Mouse (Mus musculus) spleen, adult 12 weeks (tissue): ENCODE measurements around the gene Tmem11.
"Not testable (repeated sequence)": the region's sequence is repeated elsewhere in the genome, so short reads cannot be mapped to it uniquely, and the experiment has no call there.

ENCODE experiments used
- DNase-seq: peaks from one replicate; pipeline ENCODE4 v3.0.0; 2022; ENCODE audit warnings: low spot score

Tmem11 gene

DNA sequence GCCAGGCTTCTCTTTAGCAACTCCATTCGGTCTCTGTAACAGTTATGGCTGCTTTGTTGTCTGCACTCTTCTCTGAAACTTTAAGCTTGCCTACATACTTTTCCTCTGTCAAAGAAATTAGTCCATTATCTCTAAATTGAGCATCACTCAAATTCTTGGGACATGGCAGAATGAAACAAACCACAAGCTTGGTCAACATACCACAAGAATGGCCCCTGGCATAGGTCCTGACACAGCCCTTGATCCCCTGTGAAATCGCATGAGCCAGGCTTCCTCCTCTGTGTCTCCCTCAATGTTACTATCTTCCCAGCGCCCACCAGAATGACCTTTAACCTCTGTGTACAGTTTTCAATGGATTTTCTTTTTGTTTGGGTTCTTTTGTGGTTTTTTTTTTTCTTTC, 3.3 kb upstream of the Tmem11 start:
- no peak for DNase-seq

DNA sequence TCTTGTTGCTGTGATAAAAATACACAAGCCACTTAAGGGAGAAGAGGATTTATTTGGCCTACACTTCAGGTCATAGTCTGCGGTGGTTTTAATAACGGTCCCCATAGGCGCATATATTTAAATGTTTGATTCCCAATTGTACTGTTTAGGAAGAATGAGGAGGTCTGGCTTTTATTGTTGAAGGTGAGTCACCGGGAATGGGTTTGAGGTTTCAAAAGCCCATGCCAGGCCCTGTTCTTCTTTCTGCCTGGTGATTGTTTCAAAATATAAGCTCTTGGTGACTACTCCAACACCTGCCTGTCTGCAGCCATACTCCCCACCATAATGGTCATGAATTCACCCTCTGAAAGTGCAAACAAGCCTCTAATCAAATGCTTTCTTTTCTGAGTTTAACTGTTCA, 1.5 kb upstream of the Tmem11 start:
- DNase-seq, result no peak

DNA sequence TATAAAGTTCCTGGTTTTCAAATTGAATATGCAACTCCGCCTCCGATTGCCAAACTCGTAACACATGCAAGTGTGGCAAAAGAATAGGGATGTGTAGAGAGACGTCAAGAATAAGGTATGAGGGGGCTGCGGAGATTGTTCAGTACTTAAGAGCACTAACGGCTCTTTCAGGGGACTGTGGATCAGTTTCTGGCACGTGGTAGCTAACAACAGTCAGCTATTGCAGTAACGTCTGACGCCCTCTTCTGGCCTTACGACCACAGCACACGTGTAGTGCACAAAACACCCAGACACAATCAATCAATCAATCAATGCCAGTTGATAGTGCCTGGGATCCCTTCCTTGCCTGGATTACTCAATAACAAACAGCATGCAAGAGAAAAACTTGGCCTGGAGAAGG, 351 bp upstream of the Tmem11 start:
- peak; percentile 53 for DNase-seq

DNA sequence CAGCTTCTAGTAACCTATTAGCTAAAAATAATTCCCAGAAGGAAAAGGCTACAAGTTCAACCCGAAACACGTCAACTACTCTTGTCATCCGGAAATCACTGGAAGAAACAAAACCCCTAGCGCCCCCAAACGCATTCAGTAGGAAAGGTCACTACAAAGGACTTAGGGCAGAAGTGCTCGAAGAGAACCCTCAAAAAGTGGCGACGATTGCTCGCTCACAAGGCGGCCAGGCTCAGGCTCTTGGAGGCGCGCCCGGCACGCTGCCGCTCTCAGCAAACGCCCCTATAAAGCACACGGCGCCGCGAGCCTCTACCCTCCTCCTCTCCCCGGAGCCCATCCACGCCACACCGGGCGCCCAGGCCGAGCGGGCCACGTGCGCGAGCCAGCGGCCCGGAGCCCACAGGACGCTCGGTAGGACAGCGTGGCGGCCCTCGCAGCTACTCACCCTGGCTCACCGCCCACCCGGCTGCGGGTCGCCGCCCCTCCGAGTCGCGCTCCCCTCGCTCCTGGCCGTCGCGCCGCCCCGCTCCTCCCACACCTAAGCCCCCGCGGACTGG, 938 bp downstream of the Tmem11 start:
- no peak for DNase-seq

DNA sequence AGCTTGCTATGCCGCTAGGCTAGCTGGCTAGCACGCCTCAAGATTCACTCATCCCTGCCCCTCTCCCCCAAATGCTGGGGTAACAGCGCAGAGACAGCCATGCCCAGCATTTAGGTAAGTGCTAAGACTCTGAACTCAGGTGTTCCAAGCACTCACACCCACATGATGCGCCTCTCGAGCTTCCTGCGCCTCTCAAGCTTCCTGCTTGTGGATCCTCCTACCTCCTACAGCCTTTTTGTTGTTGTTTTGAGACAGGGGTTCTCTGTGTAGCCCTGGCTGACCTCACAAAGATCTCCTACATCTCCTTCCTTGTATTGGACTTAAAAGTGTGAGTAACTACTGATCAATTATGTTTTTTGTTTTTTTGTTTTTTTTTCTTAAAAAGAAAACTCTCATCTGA, 6.0 kb downstream of the Tmem11 start:
- no peak for DNase-seq

DNA sequence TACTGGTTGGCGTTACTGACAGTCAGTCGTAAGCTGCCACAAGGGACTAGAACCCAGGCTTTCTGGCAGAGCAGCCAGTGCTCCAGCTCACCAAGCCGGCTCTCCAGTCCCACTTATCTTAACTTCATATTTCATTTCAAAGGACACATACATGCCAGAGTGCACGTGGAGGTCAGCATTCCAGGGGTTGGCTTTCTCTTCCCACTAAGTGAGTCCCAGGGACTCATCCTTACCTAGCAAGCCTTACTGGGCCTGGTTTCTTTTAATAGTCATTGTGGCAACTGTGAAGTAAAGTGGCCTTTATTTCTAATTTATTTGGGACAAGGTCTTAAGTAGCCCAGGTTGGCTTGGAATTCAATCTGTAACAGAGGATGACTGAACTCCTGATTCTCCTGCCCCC, 7.7 kb downstream of the Tmem11 start:
- no peak for DNase-seq

DNA sequence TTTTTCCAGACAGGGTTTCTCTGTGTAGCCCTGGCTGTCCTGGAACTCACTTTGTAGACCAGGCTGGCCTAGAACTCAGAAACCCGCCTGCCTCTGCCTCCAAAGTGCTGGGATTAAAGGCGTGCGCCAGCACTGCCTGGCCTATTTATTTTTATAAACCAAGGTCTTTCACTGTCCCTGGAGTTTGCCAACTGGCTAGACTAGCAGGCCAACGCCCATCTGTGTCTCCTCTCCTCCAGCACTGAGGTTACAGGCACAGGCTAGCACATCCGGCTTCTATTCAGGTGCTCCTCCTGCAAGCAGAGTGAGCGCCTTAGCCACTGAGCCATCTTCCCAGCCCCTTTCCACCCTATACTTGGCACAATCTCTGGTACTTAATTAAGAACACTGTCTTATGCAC, 9.6 kb downstream of the Tmem11 start:
- DNase-seq, result not testable (repeated sequence)

DNA sequence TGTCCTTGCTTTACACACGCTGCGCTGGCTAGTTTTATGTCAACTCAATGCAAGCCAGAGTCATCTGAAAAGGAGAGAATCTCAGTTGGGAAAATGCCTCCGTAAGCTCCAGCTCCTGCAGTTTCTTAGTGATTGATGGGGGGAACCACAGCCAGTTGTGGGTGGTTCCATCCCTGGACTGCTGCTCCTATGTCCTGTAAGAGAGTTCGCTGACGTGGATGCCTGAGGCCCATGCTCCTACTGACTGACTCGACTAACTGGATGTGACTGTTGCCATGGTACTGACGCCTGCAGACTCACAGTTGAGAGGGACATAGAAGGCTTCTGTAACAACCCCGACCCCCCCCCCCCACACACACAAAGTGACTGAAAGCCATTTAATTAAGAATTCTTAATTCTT, 11.2 kb downstream of the Tmem11 start:
- no peak for DNase-seq

DNA sequence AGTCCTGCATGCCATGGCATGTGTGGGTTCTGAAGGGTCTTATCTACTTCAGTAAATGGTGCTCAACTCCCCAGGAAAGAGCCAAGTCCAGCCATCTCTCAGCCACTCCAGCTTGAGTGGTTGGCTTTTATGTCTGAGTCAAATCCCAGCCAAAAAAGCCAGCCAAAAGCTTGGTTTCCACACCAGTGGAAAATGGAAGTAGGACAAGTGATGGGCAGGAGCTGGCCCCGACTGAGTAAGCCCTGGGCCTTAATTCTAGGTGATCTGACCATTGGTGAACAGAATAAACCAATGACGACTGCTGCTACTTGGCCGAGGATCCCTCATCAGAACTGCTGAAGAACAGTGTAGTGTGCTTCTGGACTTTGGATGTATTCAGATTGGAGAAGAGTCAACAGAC, 11.6 kb downstream of the Tmem11 start:
- DNase-seq, result no peak

DNA sequence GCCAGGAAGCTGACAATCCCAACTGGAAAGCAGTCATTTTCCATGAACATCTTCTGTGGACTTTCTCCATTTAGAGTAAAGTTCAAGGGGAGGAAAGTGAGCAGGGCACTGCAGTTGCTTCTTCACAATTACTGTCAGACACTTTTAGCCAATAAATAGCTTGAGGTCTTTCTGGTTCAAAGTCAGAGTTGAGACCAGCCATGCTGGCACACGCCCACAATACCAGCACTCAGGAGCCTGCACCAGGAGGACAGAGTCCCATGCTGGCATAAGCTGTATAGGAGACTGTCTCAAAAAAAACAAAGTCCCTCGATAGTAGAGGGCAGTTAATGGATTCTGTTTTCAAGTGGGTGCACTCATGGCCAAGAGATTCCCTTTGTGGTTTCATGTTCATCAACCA, 13.1 kb downstream of the Tmem11 start:
- DNase-seq, result no peak

DNA sequence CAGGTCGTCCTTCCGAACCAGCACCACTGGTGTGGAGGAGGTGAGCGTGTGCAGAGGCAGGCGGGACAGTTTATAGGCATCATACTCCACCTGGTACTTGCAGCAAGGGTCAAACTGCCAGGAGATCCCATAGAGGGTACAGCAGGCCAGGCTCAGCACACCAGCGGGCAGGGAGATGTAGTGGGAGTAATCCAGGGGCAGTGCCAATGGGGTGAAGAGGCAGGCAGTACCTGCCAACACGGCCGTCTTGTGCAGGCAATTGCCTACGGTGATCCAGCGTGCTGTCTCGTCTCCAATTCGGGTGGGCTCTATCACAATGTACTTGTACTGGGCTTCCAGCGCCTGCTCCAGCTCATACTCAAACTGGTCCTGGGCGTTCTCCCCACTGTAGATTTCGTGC, 14.2 kb downstream of the Tmem11 start:
- DNase-seq, result no peak

DNA sequence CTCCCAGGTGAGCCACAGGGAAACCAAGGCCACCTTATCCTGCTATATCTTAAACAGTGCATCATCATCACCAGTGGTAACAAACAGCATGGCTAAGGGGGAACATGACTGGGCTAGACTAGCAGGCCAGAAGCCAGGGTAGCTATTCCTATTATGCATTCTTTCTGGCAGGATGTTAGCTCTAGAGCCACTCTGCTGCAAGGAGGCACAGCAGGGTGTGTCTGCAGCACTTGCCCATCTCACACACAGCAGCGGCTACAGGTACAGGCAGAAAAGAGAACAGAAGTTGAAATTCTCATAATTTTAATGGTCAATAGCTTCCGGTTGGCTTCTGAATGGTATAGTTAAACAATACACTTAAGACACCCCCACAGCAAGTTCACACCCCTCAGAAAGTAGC, 14.9 kb downstream of the Tmem11 start:
- DNase-seq, result no peak

DNA sequence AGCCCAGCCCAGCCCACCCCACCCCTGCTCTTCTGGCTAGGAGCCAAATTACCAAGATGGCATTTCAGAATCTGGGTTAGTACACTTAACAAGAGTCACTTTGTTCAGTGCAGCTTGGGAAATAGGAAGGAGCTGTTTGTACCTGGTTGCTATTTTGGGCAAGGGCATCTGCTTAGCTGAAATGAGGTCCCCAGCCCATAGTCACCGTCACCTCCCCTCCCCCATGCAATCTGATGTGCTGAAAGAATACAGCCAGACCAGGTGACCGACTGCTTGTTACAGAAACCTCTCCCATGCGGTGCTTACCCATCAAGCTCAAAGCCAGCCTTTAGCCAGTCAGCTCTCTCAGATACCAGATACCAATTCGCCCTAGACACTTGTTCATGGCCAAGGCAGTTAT, 15.9 kb downstream of the Tmem11 start:
- DNase-seq, result no peak

DNA sequence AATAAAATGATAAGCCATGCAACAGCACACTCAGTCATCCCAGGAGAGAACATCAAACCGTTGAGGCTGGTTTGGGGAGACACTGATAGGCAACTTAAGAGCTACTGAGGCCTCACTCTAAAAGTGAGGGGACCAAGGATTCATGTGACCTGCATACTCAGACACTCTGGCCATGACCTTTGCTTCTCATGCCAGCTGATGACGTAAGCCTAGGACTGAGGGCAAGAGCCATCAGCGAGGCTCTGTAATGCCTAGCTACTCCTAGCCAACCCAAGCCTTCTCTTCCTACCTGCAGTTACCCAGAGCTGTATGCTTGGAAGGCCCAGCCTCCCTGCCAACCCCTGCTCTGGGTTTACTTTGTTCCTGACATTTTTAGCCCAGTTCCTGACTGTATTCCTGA, 17.1 kb downstream of the Tmem11 start:
- no peak for DNase-seq

DNA sequence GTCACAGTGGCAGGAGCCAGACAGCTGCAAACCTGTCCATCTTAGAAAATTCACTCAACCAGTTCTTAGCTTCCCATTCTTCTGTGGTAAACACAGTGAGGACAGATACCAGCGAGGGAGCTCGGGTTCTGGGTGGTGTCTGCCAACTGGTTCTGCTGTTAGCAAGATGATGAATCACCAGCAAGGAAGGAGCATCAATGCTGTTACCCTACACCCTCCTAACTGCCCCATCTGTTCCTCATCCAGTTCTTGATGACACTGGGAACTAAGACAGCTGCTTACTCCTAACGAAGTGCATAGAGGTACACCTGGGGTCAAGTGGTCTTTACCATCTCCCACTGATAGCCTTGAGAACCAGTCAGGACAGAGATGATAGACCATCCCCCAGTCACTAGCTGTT, 22.5 kb downstream of the Tmem11 start:
- DNase-seq, result no peak

DNA sequence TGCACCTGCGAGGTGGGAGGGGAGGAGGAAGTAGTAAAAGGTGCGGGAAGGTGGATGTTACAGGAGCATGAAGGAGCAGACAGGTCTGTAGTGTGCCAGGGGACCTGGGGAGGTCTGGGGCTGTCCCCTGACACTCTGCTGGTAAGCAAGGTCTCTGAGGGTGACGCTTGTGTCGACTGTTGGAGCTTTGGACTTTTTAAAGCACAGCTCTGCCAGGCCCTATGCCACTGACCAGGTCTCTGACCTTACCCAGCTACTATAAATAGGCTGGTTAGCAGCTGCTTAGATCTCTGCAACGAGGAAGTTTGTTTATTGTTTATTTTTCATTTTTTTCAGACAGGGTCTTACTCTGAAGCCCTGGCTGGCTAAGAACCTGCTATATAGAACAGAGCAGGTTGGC, 33.7 kb downstream of the Tmem11 start:
- no peak for DNase-seq

DNA sequence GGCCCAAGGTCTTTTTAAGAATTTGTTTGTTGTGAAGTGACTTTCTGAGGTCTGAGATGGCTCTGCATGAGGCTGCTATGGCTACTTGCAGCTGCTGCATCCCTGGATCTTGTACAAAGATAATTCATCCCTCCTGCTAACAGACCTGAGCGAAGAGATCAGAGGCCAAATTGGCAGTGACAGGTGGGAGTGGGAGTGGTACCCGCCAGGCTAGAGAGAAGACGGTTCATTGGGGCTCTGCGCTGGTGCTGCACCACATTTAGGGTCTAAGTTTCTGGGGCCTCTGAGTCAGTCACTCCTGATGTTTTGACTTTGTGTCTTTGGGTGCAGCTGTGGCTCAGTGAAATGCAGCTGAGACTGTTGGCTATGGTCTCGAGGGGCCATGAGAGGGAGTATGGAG, 35.7 kb downstream of the Tmem11 start:
- no peak for DNase-seq

DNA sequence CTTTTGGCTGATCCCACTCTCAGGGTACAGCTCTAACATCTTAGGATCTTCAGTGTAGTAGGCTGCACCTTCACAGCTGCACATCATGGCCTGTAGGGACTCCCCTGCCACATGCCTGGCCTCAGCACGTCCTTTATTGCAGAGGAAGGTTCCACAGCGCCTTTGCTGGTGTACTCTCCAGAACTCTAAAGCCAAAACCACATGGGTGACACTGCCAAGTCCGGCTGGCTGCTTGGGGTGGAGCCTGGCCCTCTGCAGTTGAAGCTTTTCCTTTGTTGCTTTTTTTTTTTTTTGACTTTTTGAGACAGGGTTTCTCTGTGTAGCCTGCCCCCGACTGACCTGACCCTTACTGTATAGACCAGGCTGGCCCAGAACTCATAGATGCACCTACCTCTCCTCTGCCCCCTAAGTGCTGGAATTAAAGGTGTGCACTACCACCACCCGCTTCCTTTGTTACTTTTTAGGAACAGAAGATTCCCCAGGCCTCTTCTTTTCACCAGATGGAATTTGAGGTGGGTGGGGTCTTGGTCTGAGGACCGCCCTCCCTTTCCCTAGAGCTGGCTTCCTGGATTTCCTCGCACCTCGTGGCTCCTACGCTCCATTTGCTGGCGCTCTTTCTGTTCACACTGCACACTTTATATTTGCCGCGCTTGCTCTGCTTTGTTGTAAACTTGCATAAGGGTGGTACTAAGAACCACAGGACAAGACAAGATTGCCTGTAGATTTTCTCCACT, 37.4 kb downstream of the Tmem11 start:
- DNase-seq, result no peak

DNA sequence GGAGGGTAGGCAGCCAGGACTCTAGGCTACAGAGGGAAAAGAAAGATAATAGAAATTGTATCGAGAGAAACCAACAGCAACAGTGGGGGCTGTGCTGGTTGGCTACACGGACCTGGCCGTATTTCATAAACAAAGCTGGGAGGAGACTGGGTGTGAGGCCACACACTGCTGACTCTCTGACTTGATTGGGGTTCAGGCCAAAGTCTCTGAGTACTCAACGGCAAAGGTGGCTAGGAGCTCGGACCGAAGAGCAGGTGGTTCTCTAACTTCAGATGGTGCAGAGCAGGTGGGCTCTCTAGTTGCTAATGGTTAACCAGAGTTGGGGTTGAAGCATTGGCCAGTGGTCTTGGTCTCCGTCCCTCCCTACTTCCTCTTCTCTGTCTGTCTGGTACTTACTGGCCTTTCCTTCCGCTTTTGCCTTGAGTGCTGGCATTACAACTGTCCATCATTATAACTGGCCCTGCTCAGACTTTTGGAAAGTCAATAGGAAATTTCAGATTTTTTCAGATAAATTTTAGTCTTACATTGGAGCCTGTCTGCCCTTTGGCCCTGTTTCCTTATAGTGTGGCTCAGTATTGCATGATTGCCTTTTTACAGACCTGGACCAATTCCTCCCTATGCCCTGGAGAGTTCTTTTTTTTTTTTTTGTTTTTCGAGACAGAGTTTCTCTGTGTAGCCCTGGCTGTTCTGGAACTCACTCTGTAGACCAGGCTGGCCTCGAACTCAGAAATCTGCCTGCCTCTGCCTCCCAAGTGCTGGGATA, 41.2 kb downstream of the Tmem11 start:
- DNase-seq, result no peak

DNA sequence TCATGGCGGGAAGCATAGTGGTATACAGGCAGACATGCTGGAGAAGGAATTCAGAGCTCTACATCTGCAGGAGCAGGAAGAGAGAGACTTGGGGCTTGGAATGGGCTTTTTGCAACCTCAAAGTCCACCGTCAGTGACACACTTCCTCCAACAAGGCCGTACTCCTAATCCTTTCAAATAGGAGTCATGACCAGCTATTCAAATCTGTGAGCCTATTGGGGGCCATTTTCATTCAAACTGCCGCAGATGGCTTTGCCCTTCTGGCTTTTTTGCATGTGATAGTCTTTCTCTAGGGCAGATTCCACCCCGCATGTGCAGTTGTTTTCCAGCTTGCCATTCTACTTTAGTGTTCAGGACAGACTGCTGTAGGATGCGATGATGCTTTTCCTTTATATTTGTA, 42.2 kb downstream of the Tmem11 start:
- DNase-seq, result no peak

DNA sequence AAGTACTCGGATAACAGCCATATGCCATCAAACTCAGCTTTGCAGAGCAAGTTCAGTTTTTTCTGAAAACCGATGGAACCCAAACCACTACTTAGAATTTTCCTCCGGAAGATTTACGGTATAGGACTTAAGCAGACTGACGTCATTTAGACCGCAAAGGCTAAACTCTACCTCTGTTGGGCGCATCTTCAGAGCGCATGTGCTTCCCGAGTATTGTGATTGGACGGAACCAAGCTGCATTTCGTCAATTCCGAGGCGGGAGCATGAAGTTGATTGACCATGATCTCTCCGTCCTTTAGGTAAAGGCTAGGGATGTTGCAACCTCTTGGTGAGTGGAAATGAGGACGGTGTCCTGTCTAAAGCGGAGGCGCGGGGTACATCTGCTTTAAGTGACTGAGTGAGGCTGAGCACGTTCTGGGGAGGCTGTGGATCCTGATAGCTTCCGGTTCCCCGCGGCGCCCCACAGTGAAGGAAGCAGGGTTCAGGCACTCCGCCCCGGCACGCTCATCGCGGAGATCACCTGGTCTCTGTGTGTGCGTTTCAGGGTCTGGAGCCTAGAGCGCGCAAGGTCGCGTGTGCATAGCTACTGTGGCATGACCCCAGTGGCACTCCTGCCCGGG, 48.5 kb downstream of the Tmem11 start, which contains the start of gene Dhrs7b:
Dhrs7b (plus strand) TSS at position 199 of the 620 bp plus-strand sequence.
- DNase-seq, result peak; percentile 76

DNA sequence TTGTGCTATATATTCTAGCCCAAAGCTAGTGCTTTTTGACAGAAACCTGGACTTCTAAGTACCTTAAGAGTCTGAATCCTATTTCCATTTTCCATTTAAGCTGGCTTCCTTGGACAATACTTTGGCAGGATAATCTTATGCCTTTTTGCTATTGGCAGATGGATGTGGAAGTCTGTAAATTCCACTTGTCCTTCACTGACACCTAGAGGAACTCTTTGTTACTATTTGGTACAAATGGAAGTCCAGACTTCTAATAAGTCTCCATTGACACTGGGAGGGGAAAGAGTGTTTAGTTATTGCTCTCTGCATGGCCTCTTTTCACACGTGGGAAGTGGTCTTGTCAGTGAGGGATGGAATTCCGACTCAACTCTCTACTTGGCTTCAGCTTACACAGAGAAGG, 50.2 kb downstream of the Tmem11 start:
- DNase-seq, result no peak
